Mouse (Mus musculus): Measurements from ENCODE around the gene Mast2. TPM values are rescaled to one million over a fixed set of nuclear protein-coding genes. Genes with fewer than 3 reads are reported as not detected.

Mast2 gene
- polyA plus RNA-seq, 1 experiment from 2014 or later: 11.0 TPM

DNA sequence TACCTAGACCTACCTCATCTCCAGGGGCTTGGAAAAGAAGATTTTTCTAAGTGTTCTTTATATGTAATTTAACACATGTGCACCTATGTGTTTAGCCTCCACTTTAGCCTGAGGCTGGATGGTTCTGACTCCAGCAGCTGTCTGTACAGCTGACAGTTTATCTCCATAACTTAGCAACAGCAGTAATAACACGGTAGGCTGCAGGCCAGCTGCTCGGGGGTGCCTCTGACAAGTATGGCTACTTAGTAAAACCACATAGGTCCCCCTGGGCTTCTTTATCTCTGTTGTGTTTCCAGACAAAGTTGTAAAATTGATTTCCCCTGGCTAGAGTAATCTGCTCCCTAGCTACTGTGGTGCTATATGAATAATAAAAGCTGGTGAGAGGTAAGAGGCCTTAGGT, 19.5 kb upstream of the Mast2 start:
- 0 out of 2 replicates have a peak, but pooled peaks have one; percentile 41 for ATAC-seq (ENCODE audit: low read depth)
- no peak overlapping the region for H3K4me2 ChIP-seq (ENCODE audit: low read depth, low read length)
- no peak overlapping the region for H3K9ac ChIP-seq (ENCODE audit: low read length)
- no peaks in the 10 kb centered on the region for H3K36me3 ChIP-seq (ENCODE audit: control insufficient read depth, insufficient read depth, low read length)
- no peak overlapping the region for H3K27ac ChIP-seq (ENCODE audit: low read length)
- H3K9me3 ChIP-seq (ENCODE audit: control insufficient read depth, low read length): no peaks in the 10 kb centered on the region
- 19% methylated on average over 2 of the region's 2 CpGs for WGBS
- H3K4me1 ChIP-seq (replicated peaks; ENCODE audit: control insufficient read depth, insufficient read depth, low read length): no peaks in the 10 kb centered on the region
- no peak overlapping the region for H3K4me3 ChIP-seq (ENCODE audit: low read length)
- no peaks in the 10 kb centered on the region for H3K27me3 ChIP-seq (ENCODE audit: control insufficient read depth, insufficient read depth, low read depth, low read length)

DNA sequence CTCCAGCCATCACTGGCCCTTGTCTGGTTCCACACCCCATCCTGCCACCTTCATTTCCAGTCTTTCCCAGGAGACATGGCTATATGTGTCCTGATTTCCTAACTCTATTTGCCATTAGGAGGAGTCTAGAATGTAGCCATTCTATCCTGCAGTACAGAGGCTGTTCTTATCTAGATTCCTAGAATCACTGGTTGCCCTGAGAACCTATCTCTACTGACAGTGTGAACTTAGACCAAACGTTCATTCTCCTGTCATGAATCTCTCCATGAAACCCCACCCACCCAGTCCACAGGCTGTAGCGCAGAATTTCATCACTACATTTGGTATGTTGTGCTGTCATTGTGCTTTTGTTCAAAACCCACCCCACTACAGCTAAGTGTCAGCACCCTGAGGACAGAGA, 17.3 kb upstream of the Mast2 start:
- Histone ChIP-seq H3K9me3 (ENCODE audit: control insufficient read depth, low read length) (no peaks in the 10 kb centered on the region), H3K27ac (ENCODE audit: low read length) (no peak overlapping the region), H3K4me1 (replicated peaks; ENCODE audit: control insufficient read depth, insufficient read depth, low read length) (no peaks in the 10 kb centered on the region), H3K36me3 (ENCODE audit: control insufficient read depth, insufficient read depth, low read length) (no peaks in the 10 kb centered on the region), H3K4me2 (ENCODE audit: low read depth, low read length) (no peak overlapping the region), H3K9ac (ENCODE audit: low read length) (no peak overlapping the region), H3K4me3 (ENCODE audit: low read length) (no peak overlapping the region), H3K27me3 (ENCODE audit: control insufficient read depth, insufficient read depth, low read depth, low read length) (no peaks in the 10 kb centered on the region)
- 53% methylated on average over 2 of the region's 2 CpGs for WGBS
- no peak for ATAC-seq (ENCODE audit: low read depth)

DNA sequence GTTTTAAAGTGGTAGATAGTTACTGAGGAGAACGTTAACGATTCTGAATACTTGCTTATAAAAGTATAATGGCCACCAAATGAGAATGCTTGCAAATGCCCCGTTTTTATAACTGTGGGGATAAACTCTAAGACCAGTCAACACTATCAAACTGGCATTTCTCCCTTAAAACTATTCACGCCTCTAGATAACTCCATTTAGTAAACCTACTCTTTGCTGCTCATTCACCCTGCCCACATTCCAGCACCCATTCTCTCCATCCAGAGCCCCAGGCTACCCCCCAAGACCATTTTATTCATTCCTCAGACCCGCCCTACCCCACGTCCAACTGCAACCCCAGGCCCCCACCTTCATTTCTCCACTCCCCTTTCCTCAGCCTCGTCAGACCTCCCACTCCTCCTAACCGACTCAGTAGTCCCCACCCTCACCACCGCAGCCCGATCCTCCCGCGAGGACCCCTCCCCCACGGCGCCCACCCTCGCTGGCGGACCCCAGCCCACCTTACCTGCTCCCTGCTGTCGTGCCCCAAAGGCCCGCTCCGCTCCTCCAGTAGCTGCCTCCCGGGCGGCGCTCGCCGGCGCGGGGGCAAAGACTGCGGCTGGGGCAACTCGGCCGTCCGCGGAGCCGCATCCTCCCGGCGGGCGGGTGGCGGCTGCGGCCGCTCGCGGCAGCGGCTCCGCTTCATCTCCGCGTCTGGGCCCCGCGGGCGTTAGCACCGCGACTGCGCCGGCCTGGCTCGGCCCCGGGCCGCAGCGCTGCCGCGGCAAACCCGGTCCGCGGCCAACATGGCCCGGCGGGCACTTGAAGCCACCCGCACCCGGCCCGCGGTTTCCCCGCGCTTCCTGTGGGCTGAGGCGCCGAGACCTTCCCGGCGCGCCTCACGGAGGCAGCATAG, 505 bp downstream of the Mast2 start:
- peak; percentile 75 for ATAC-seq (ENCODE audit: low read depth)
- peak overlapping the region; percentile 96 for H3K9ac ChIP-seq (ENCODE audit: low read length)
- H3K4me2 ChIP-seq (ENCODE audit: low read depth, low read length): peak overlapping the region; percentile 81
- peak overlapping the region; percentile 81 for H3K27ac ChIP-seq (ENCODE audit: low read length)
- no peaks in the 10 kb centered on the region for H3K27me3 ChIP-seq (ENCODE audit: control insufficient read depth, insufficient read depth, low read depth, low read length)
- peaks cover 9% of the 10 kb centered on the region for H3K4me1 ChIP-seq (replicated peaks; ENCODE audit: control insufficient read depth, insufficient read depth, low read length)
- H3K4me3 ChIP-seq (ENCODE audit: low read length): peak overlapping the region; percentile 99
- under 1% methylated on average over 59 of the region's 74 CpGs for WGBS
- H3K9me3 ChIP-seq (ENCODE audit: control insufficient read depth, low read length): peaks cover 4% of the 10 kb centered on the region; the same call in 1 of the 2 replicates
- no peaks in the 10 kb centered on the region for H3K36me3 ChIP-seq (ENCODE audit: control insufficient read depth, insufficient read depth, low read length)

DNA sequence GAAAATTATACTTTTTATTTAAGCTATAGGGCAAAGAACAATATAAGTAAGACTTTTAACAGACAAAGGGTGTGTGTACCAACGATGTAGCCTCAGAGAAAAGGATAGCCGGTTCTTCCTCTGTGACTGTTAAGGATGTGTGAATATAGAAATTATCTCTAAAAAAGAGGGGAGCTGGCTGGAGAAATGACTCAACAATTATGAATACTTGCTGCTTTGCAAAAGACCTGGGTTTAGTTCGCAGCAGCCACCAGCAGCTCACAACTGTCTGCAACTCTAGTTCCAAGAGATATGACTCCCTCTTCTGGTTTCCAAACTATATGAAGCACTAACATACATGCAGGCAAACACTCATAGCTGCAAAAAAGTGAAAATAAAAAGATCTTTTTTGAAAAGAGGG, 2.0 kb downstream of the Mast2 start:
- Histone ChIP-seq H3K9ac (ENCODE audit: low read length) (no peak overlapping the region), H3K4me3 (ENCODE audit: low read length) (no peak overlapping the region), H3K27me3 (ENCODE audit: control insufficient read depth, insufficient read depth, low read depth, low read length) (no peaks in the 10 kb centered on the region), H3K4me2 (ENCODE audit: low read depth, low read length) (no peak overlapping the region; the same call in 1 of the 2 replicates), H3K36me3 (ENCODE audit: control insufficient read depth, insufficient read depth, low read length) (no peaks in the 10 kb centered on the region), H3K4me1 (replicated peaks; ENCODE audit: control insufficient read depth, insufficient read depth, low read length) (peaks cover 9% of the 10 kb centered on the region), H3K9me3 (ENCODE audit: control insufficient read depth, low read length) (no peaks in the 10 kb centered on the region), H3K27ac (ENCODE audit: low read length) (no peak overlapping the region)
- ATAC-seq (ENCODE audit: low read depth): no peak
- WGBS: 90% methylated on average over 3 of the region's 3 CpGs

DNA sequence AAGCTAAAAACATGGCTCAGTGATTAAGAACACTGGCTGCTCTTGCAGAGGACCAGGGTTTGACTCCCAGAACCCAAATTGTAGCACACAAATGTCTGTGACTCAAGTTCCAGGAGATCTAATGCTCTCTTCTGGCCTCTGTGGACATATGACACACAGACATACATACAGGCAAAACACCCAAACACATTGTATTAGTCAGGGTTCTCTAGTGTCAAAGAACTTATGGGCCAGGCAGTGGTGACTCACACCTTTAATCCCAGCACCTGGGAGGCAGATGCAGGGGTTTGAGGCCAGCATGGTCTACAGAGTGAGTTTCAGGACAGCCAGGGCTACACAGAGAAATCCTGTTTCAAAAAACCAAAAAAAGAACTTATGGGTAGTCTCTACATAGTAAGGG, 12.4 kb downstream of the Mast2 start:
- ATAC-seq (ENCODE audit: low read depth): no peak
- no peak overlapping the region for H3K9ac ChIP-seq (ENCODE audit: low read length)
- H3K4me3 ChIP-seq (ENCODE audit: low read length): no peak overlapping the region
- no peak overlapping the region for H3K27ac ChIP-seq (ENCODE audit: low read length)
- no peaks in the 10 kb centered on the region for H3K4me1 ChIP-seq (replicated peaks; ENCODE audit: control insufficient read depth, insufficient read depth, low read length)
- H3K36me3 ChIP-seq (ENCODE audit: control insufficient read depth, insufficient read depth, low read length): no peaks in the 10 kb centered on the region
- H3K27me3 ChIP-seq (ENCODE audit: control insufficient read depth, insufficient read depth, low read depth, low read length): no peaks in the 10 kb centered on the region
- no peak overlapping the region for H3K4me2 ChIP-seq (ENCODE audit: low read depth, low read length)
- H3K9me3 ChIP-seq (ENCODE audit: control insufficient read depth, low read length): no peaks in the 10 kb centered on the region

DNA sequence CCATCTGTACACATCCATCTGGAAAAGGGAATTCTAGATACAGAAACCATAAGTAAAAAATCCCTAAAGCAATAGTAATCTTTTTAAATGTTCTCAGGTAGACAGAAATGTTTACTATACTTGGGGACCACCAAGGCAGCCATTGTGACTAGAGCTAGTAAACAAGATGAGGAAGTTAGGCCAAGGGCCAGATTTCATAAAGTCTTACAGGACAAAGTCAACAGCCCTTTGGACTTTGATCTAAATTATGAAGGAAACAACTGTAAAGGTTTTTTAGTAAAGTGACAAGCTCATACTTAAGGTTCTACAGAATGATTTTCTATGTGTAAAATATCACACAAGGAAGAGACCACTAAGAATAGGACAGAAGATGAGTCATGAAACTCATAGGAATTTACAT, 14.0 kb downstream of the Mast2 start:
- no peak overlapping the region for H3K4me2 ChIP-seq (ENCODE audit: low read depth, low read length)
- no peaks in the 10 kb centered on the region for H3K4me1 ChIP-seq (replicated peaks; ENCODE audit: control insufficient read depth, insufficient read depth, low read length)
- ATAC-seq (ENCODE audit: low read depth): no peak
- no peak overlapping the region for H3K9ac ChIP-seq (ENCODE audit: low read length)
- no peaks in the 10 kb centered on the region for H3K9me3 ChIP-seq (ENCODE audit: control insufficient read depth, low read length)
- no peak overlapping the region for H3K27ac ChIP-seq (ENCODE audit: low read length)
- no peaks in the 10 kb centered on the region for H3K27me3 ChIP-seq (ENCODE audit: control insufficient read depth, insufficient read depth, low read depth, low read length)
- H3K4me3 ChIP-seq (ENCODE audit: low read length): no peak overlapping the region
- no peaks in the 10 kb centered on the region for H3K36me3 ChIP-seq (ENCODE audit: control insufficient read depth, insufficient read depth, low read length)

DNA sequence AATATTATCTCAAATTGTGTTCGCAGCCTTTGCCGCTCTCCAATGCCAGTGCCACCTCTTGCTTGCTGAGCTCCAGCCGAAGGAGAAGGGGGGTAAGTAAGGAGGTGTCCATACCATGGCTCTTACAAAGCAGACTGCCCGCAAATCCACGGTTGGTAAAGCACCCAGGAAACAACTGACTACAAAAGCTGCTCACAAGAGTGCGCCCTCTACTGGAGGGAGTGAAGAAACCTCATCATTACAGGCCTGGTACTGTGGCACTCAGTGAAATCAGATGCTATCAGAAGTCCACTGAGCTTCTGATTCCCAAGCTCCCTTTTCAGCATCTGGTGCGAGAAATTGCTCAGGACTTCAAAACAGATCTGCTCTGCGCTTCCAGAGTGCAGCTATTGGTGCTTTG, 15.3 kb downstream of the Mast2 start:
- no peak overlapping the region for H3K9ac ChIP-seq (ENCODE audit: low read length)
- H3K27ac ChIP-seq (ENCODE audit: low read length): no peak overlapping the region
- no peak overlapping the region for H3K4me2 ChIP-seq (ENCODE audit: low read depth, low read length)
- no peaks in the 10 kb centered on the region for H3K9me3 ChIP-seq (ENCODE audit: control insufficient read depth, low read length)
- no peaks in the 10 kb centered on the region for H3K36me3 ChIP-seq (ENCODE audit: control insufficient read depth, insufficient read depth, low read length)
- 59% methylated on average over 8 of the region's 8 CpGs for WGBS
- no peak overlapping the region for H3K4me3 ChIP-seq (ENCODE audit: low read length)
- no peak for ATAC-seq (ENCODE audit: low read depth)
- H3K27me3 ChIP-seq (ENCODE audit: control insufficient read depth, insufficient read depth, low read depth, low read length): no peaks in the 10 kb centered on the region
- H3K4me1 ChIP-seq (replicated peaks; ENCODE audit: control insufficient read depth, insufficient read depth, low read length): no peaks in the 10 kb centered on the region

DNA sequence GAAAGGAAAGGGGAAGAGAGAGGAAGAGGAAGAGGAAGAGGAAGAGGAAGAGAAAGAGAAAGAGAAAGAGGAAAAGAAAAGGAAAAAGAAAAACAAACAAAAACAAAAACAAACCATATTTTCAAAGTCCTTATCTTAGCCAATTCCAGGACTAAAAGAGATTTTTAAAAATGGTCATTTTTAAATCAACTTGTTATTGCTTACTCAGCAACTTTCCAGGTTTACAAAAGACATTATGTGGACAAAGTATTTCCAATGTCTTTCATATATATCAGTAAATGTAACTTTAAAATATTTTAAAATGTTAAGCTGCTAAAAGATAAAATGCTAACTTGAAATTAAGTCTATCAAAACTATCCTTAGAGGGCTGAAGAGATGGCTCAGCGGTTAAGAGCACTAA, 24.6 kb downstream of the Mast2 start:
- Histone ChIP-seq H3K9me3 (ENCODE audit: control insufficient read depth, low read length) (no peaks in the 10 kb centered on the region; the same call in 1 of the 2 replicates), H3K36me3 (ENCODE audit: control insufficient read depth, insufficient read depth, low read length) (no peaks in the 10 kb centered on the region), H3K4me1 (replicated peaks; ENCODE audit: control insufficient read depth, insufficient read depth, low read length) (no peaks in the 10 kb centered on the region), H3K9ac (ENCODE audit: low read length) (no peak overlapping the region), H3K4me2 (ENCODE audit: low read depth, low read length) (no peak overlapping the region), H3K4me3 (ENCODE audit: low read length) (no peak overlapping the region), H3K27ac (ENCODE audit: low read length) (no peak overlapping the region), H3K27me3 (ENCODE audit: control insufficient read depth, insufficient read depth, low read depth, low read length) (no peaks in the 10 kb centered on the region)
- no peak for ATAC-seq (ENCODE audit: low read depth)
- WGBS: 88% methylated on average over 1 of the region's 1 CpGs

DNA sequence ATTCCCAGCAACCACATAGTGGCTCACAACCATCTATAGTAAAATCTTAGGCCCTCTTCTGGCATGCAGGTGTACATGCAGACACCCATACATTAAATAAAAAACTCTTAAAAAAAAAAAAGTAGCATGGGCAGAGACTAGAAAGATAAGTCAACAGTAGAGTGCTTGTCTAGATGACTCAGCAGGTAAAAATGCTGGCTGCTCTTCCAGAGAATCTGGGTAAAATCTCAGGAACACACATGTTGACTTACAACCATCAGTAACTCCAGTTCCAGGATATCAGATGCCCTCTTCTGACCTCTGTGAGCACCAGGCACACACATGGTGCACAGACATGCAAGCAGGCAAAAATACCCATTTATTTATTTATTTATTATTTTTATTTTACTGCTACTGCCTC, 25.4 kb downstream of the Mast2 start:
- H3K4me2 ChIP-seq (ENCODE audit: low read depth, low read length): no peak overlapping the region
- H3K27me3 ChIP-seq (ENCODE audit: control insufficient read depth, insufficient read depth, low read depth, low read length): no peaks in the 10 kb centered on the region
- H3K4me1 ChIP-seq (replicated peaks; ENCODE audit: control insufficient read depth, insufficient read depth, low read length): no peaks in the 10 kb centered on the region
- no peak for ATAC-seq (ENCODE audit: low read depth)
- H3K4me3 ChIP-seq (ENCODE audit: low read length): no peak overlapping the region
- no peaks in the 10 kb centered on the region; the same call in 1 of the 2 replicates for H3K9me3 ChIP-seq (ENCODE audit: control insufficient read depth, low read length)
- H3K27ac ChIP-seq (ENCODE audit: low read length): no peak overlapping the region
- no peaks in the 10 kb centered on the region; the same call in 1 of the 2 replicates for H3K36me3 ChIP-seq (ENCODE audit: control insufficient read depth, insufficient read depth, low read length)
- no peak overlapping the region for H3K9ac ChIP-seq (ENCODE audit: low read length)

All from lung, embryonic 16.5 days (tissue).